9 mouse cellular contexts compared by ENCODE assay signal in the genomic region with DNA sequence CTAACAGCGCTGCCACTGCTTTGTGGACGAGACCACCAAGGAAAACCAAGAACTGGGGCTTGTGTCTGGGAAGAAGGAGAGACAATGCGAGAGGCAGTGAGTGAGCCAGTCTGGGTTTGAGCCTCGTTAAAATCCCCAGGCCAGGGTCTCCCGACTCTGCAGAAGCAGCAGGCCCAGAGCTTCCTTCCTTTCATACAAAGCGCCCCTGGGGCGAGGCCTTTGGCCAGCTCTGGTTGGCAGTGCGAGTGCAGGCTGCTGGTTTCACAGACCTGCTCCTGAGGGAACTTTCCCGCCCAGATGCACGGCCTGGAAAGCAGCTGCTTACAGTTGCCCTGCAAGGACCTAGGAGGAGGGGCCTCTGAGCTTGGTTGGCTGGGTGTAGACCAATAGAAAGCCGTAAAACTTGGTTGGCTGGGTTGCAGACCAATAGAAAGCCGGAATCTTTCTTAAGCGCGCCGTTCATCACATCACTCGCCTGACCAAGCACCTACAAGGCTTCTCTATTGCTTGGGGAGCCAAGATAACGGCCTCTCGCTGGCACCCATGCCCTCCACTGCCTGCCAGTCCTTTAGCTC. TPM values are rescaled to one million over a fixed set of nuclear protein-coding genes. Genes with fewer than 3 reads are reported as not detected.
DNase-seq lines count a peak whose midpoint lies in the region; ATAC-seq and TF ChIP-seq lines count a peak whose summit lies in the region.
"Had no signal": no experiment of that assay in that cellular context is flagged by ENCODE, and none has a peak within 500 bp of the region (broad histone marks: within the 10 kb centered on the region; RNA-seq: fewer than 3 reads in every experiment).

No protein-coding gene starts in this region.

- DNase-seq in cerebellum, adult 11 months = peak; percentile 48
- DNase-seq in forebrain, embryonic 14.5 days (ENCODE audit: low spot score) = peak; percentile 98
- peak; percentile 86 to 88 for DNase-seq in heart, postnatal 10 days
- peak; percentile 82 to 90 for DNase-seq in kidney, postnatal 36 days
- peak; percentile 50 for DNase-seq in liver, embryonic 13.5 days

- no peak for TF ChIP-seq CTCF in ES-Bruce4 (IDR thresholded peaks at IDR 0.05; ENCODE audit: low read depth, low read length)

- ATAC-seq in forebrain, embryonic 14.5 days = peak; percentile 96
- ATAC-seq in liver, embryonic 13.5 days (ENCODE audit: low read depth) = peak; percentile 86
- peak; percentile 92 for ATAC-seq in neural tube, embryonic 12.5 days (ENCODE audit: low FRiP score, low read depth)
- ATAC-seq in stomach, embryonic 16.5 days (ENCODE audit: insufficient read depth, low FRiP score) = peak; percentile 95

- H3K36me3 ChIP-seq in ES-Bruce4 (ENCODE audit: control insufficient read depth, insufficient read depth, low read length, poor library complexity, severe bottlenecking) = no peaks in the 10 kb centered on the region
- H3K36me3 ChIP-seq in forebrain, embryonic 14.5 days (ENCODE audit: control insufficient read depth, insufficient read depth, low read length) = peaks cover 19% of the 10 kb centered on the region
- no peaks in the 10 kb centered on the region for H3K36me3 ChIP-seq in liver, embryonic 13.5 days
- peaks cover 38% of the 10 kb centered on the region for H3K36me3 ChIP-seq in neural tube, embryonic 12.5 days
- no peaks in the 10 kb centered on the region for H3K36me3 ChIP-seq in stomach, embryonic 16.5 days (ENCODE audit: control insufficient read depth, insufficient read depth, low read length)

- peak overlapping the region; percentile 3; the same call in 1 of the 2 replicates for H3K27ac ChIP-seq in ES-Bruce4 (ENCODE audit: insufficient read depth, low read length)
- H3K27ac ChIP-seq in forebrain, embryonic 14.5 days (ENCODE audit: low read depth, low read length) = peak overlapping the region; percentile 93
- no peak overlapping the region for H3K27ac ChIP-seq in liver, embryonic 13.5 days
- H3K27ac ChIP-seq in neural tube, embryonic 12.5 days = peak overlapping the region; percentile 54
- peak overlapping the region; percentile 66 for H3K27ac ChIP-seq in stomach, embryonic 16.5 days (ENCODE audit: low read length)

- no peaks in the 10 kb centered on the region for H3K9me3 ChIP-seq in ES-Bruce4 (replicated peaks; ENCODE audit: control insufficient read depth, insufficient read depth, low read length, poor library complexity, severe bottlenecking)
- H3K9me3 ChIP-seq in forebrain, embryonic 14.5 days (replicated peaks; ENCODE audit: control insufficient read depth, low read length) = no peaks in the 10 kb centered on the region
- H3K9me3 ChIP-seq in liver, embryonic 13.5 days (replicated peaks) = no peaks in the 10 kb centered on the region
- H3K9me3 ChIP-seq in neural tube, embryonic 12.5 days = no peaks in the 10 kb centered on the region
- no peaks in the 10 kb centered on the region for H3K9me3 ChIP-seq in stomach, embryonic 16.5 days (replicated peaks; ENCODE audit: control insufficient read depth, low read length)

- no peaks in the 10 kb centered on the region for H3K27me3 ChIP-seq in ES-Bruce4 (ENCODE audit: control insufficient read depth, insufficient read depth, low read length, poor library complexity, severe bottlenecking)
- no peaks in the 10 kb centered on the region for H3K27me3 ChIP-seq in forebrain, embryonic 14.5 days (replicated peaks; ENCODE audit: control insufficient read depth, insufficient read depth, low read length)
- peaks cover 39% of the 10 kb centered on the region for H3K27me3 ChIP-seq in liver, embryonic 13.5 days
- no peaks in the 10 kb centered on the region for H3K27me3 ChIP-seq in neural tube, embryonic 12.5 days (replicated peaks)
- 0 out of 2 replicates have a peak, but pooled peaks cover 3% of the 10 kb centered on the region for H3K27me3 ChIP-seq in stomach, embryonic 16.5 days (ENCODE audit: control insufficient read depth, insufficient read depth, low read length)

- H3K4me3 ChIP-seq in ES-Bruce4 (ENCODE audit: low read depth, low read length) = peak overlapping the region; percentile 47
- H3K4me3 ChIP-seq in forebrain, embryonic 14.5 days (ENCODE audit: low read depth, low read length) = peak overlapping the region; percentile 19
- H3K4me3 ChIP-seq in liver, embryonic 13.5 days (replicated peaks) = peak overlapping the region; percentile 19; the same call in 1 of the 2 replicates
- H3K4me3 ChIP-seq in neural tube, embryonic 12.5 days = no peak overlapping the region
- peak overlapping the region; percentile 33 for H3K4me3 ChIP-seq in stomach, embryonic 16.5 days (replicated peaks; ENCODE audit: low read length)
- H3K4me3 ChIP-seq: erythroblast, embryonic 14.5 days had no signal

- peak; percentile 50; the same call in 1 of the 2 replicates for TF ChIP-seq EP300 in ES-Bruce4 (IDR thresholded peaks at IDR 0.05; ENCODE audit: insufficient read depth, low read depth, low read length)

- H3K9ac ChIP-seq in ES-Bruce4 (ENCODE audit: low read depth, poor library complexity, severe bottlenecking) = peak overlapping the region; percentile 35
- H3K9ac ChIP-seq in forebrain, embryonic 14.5 days (ENCODE audit: low read length) = peak overlapping the region; percentile 56
- H3K9ac ChIP-seq in liver, embryonic 13.5 days = peak overlapping the region; percentile 26; the same call in 1 of the 2 replicates
- peak overlapping the region; percentile 10; the same call in 1 of the 2 replicates for H3K9ac ChIP-seq in neural tube, embryonic 12.5 days
- peak overlapping the region; percentile 68 for H3K9ac ChIP-seq in stomach, embryonic 16.5 days (ENCODE audit: low read length)

- 1% methylated on average over 18 of the region's 18 CpGs for WGBS in forebrain, embryonic 14.5 days
- 9% methylated on average over 18 of the region's 18 CpGs for WGBS in liver, embryonic 13.5 days (ENCODE audit: insufficient replicate concordance)
- 2% methylated on average over 18 of the region's 18 CpGs for WGBS in neural tube, embryonic 12.5 days
- WGBS in stomach, embryonic 16.5 days = 5% methylated on average over 18 of the region's 18 CpGs

- intact Hi-C loops in heart, postnatal 10 days (cut with DNase I) = no loop called here

- no peak for TF ChIP-seq POLR2A in ES-Bruce4 (IDR thresholded peaks at IDR 0.05; ENCODE audit: insufficient read depth, low read length)

- H3K4me1 ChIP-seq in ES-Bruce4 (ENCODE audit: control insufficient read depth, insufficient read depth, low read length) = peaks cover 13% of the 10 kb centered on the region
- H3K4me1 ChIP-seq in forebrain, embryonic 14.5 days (ENCODE audit: control insufficient read depth, insufficient read depth, low read length) = peaks cover 45% of the 10 kb centered on the region
- peaks cover 12% of the 10 kb centered on the region for H3K4me1 ChIP-seq in liver, embryonic 13.5 days (replicated peaks)
- H3K4me1 ChIP-seq in neural tube, embryonic 12.5 days = peaks cover 58% of the 10 kb centered on the region
- peaks cover 19% of the 10 kb centered on the region for H3K4me1 ChIP-seq in stomach, embryonic 16.5 days (ENCODE audit: control insufficient read depth, insufficient read depth, low read length)

- H3K4me2 ChIP-seq in forebrain, embryonic 14.5 days (ENCODE audit: low read length) = peak overlapping the region; percentile 44
- H3K4me2 ChIP-seq in liver, embryonic 13.5 days = peak overlapping the region; percentile 38
- H3K4me2 ChIP-seq in neural tube, embryonic 12.5 days (replicated peaks) = peak overlapping the region; percentile 45
- peak overlapping the region; percentile 61 for H3K4me2 ChIP-seq in stomach, embryonic 16.5 days (ENCODE audit: low read depth, low read length)

RNA-seq across cellular contexts. Expression of a gene that starts 11.7 kb away (rescaled TPM):
- 12.9 and 13.1 TPM in 2 replicates for polyA plus RNA-seq in ES-Bruce4 (2011; ENCODE audit: insufficient read depth, insufficient read length, low read depth, missing spikeins)
- polyA plus RNA-seq in forebrain, embryonic 14.5 days (2014; fragmentation: Nextera tagmentation; extraction: Ambion mirVana) = 19.4 and 23.9 TPM in 2 replicates
- total RNA-seq in heart, postnatal 10 days (2021) = under 1 TPM; 0.62 to 0.84 TPM
- polyA plus RNA-seq in liver, embryonic 13.5 days (2015; fragmentation: Nextera tagmentation; extraction: Ambion mirVana) = 0.27 and 0.28 TPM in 2 replicates
- 182 and 193 TPM in 2 replicates for polyA plus RNA-seq in neural tube, embryonic 12.5 days (2016; fragmentation: Nextera tagmentation; extraction: Ambion mirVana)
- 0.59 and 0.85 TPM in 2 replicates for polyA plus RNA-seq in stomach, embryonic 16.5 days (2015; fragmentation: Nextera tagmentation; extraction: Ambion mirVana)
- polyA plus RNA-seq: erythroblast, embryonic 14.5 days had no signal

RNA-seq across cellular contexts. Expression of a gene that starts 28.8 kb away (rescaled TPM):
- polyA plus RNA-seq in ES-Bruce4 (2011; ENCODE audit: insufficient read depth, insufficient read length, low read depth, missing spikeins) = 48.5 and 49.2 TPM in 2 replicates
- polyA plus RNA-seq in forebrain, embryonic 14.5 days (2014; fragmentation: Nextera tagmentation; extraction: Ambion mirVana) = 71.7 and 75.2 TPM in 2 replicates
- 10 to 100 TPM; 16.6 to 20.9 TPM for total RNA-seq in heart, postnatal 10 days (2021)
- 14.8 and 15.8 TPM in 2 replicates for polyA plus RNA-seq in liver, embryonic 13.5 days (2015; fragmentation: Nextera tagmentation; extraction: Ambion mirVana)
- polyA plus RNA-seq in neural tube, embryonic 12.5 days (2016; fragmentation: Nextera tagmentation; extraction: Ambion mirVana) = 50.2 and 50.8 TPM in 2 replicates
- polyA plus RNA-seq in stomach, embryonic 16.5 days (2015; fragmentation: Nextera tagmentation; extraction: Ambion mirVana) = 43.1 and 45.3 TPM in 2 replicates

Comparison
In these comparisons a context has a peak if more than half of its experiments do, and no peak if none do; other contexts are left out.
1. H3K9ac ChIP-seq: peak in every context shown above with its lines; median percentile 68 in stomach, embryonic 16.5 days; 56 in forebrain, embryonic 14.5 days; 35 in ES-Bruce4; 26 in liver, embryonic 13.5 days; 10 in neural tube, embryonic 12.5 days.
2. DNase-seq: peak in every context shown above with its lines; median percentile 98 in forebrain, embryonic 14.5 days; 87 in heart, postnatal 10 days; 86 in kidney, postnatal 36 days; 50 in liver, embryonic 13.5 days; 48 in cerebellum, adult 11 months.